Mouse (Mus musculus) thymus, adult 2 months (tissue): Measurements from ENCODE around the gene March4. TPM values are rescaled to one million over a fixed set of nuclear protein-coding genes. Genes with fewer than 3 reads are reported as not detected.

Experiments used
- DNase-seq: peaks from one replicate; pipeline ENCODE4 v3.0.0; 2021
- H3K27ac ChIP-seq: fragments of 200-500 bp; 2 replicates; pipeline ENCODE4 v1.5.1; 2012; ENCODE audit warnings: low read length, control low read depth; ENCODE audit not compliant: control insufficient read depth, insufficient read depth
- H3K27me3 ChIP-seq: fragments of 200-500 bp; 2 replicates; pipeline ENCODE4 v1.6.1; 2012; ENCODE audit warnings: mild to moderate bottlenecking, low read length, moderate library complexity, mixed read lengths; ENCODE audit not compliant: control insufficient read depth, insufficient read depth
- H3K36me3 ChIP-seq: fragments of 200-500 bp; 2 replicates; pipeline ENCODE4 v1.6.1; 2012; ENCODE audit warnings: mild to moderate bottlenecking, low read length, moderate library complexity; ENCODE audit not compliant: control insufficient read depth, insufficient read depth
- H3K4me1 ChIP-seq: fragments of 200-500 bp; replicated peaks from 2 replicates; pipeline ENCODE4 v1.6.1; 2012; ENCODE audit warnings: low read length; ENCODE audit not compliant: control insufficient read depth, insufficient read depth
- H3K4me3 ChIP-seq: fragments of 200-500 bp; 2 replicates; pipeline ENCODE4 v1.5.1; 2012; ENCODE audit warnings: mild to moderate bottlenecking, low read length, control low read depth, moderate library complexity; ENCODE audit not compliant: control insufficient read depth, insufficient read depth
- CTCF ChIP-seq: fragments of 200-500 bp; IDR thresholded peaks from 2 replicates; pipeline ENCODE4 v1.5.1; 2012; ENCODE audit warnings: mild to moderate bottlenecking, control low read depth, low read length, moderate library complexity, borderline replicate concordance; ENCODE audit not compliant: control insufficient read depth, poor library complexity, insufficient read depth; ENCODE audit errors: extremely low read depth
- POLR2A ChIP-seq: fragments of 200-500 bp; IDR thresholded peaks from 2 replicates; pipeline ENCODE4 v1.6.1; 2012; ENCODE audit warnings: mild to moderate bottlenecking, low read length, control low read depth, moderate library complexity; ENCODE audit not compliant: control insufficient read depth, poor library complexity, insufficient read depth; ENCODE audit errors: extremely low read depth
- WGBS: fragments of 180-500 bp; shearing (Covaris S2); methylation state at CpG from one replicate; pipeline ENCODE4 v1.1.7; 2018; 5-methylcytosine and 5-hydroxymethylcytosine counted together
- polyA plus RNA-seq: library from polyadenylated mRNA; depleted of rRNA; stranded (reverse); fragments of >200 nt; gene quantifications from 2 replicates; pipeline ENCODE4 v1.2.3, GENCODE M21; 2012

The March4 gene
- polyA plus RNA-seq, 1 experiment, result not detected

DNA sequence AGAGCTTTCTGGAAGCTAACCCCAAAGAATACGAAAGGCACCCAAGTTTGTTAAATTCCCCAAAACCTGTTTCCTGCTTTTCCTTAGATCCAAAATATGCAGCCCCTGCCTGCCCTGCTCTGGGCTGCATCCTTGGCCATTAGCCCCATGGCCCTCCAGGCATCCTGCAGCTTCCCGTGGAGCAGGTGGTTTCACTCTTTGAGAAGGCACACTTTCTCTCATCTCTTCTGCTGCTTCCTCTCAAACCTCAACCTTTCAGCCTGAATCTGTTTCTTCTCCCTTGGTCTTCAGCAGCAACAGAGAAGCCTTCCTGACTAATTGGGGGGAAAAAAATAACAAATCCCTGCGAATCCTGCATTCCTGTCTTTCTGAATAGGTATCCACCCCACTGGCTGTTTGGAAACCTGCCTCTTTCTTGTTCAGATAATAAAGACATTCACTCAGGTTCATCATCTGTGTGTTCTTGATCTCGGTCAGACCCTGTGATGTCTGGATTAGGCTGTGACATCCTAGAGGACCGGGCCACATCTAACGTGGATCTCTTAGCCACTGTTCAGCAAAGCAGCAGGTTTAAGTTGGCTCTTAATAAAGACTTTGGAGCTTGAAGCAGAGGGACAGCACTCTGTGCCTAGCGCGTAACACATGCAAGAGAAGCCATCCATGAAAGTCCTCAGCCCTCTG, 6.1 kb downstream of the March4 start:
- DNase-seq, result no peak
- H3K4me3 ChIP-seq, result no peak overlapping the region
- H3K4me1 ChIP-seq, result no peaks in the 10 kb centered on the region
- H3K27ac ChIP-seq, result no peak overlapping the region
- H3K27me3 ChIP-seq, result no peaks in the 10 kb centered on the region
- H3K36me3 ChIP-seq, result no peaks in the 10 kb centered on the region
- TF ChIP-seq CTCF (no peak), POLR2A (no peak)
- 88% methylated on average over 8 of the region's 8 CpGs for WGBS

DNA sequence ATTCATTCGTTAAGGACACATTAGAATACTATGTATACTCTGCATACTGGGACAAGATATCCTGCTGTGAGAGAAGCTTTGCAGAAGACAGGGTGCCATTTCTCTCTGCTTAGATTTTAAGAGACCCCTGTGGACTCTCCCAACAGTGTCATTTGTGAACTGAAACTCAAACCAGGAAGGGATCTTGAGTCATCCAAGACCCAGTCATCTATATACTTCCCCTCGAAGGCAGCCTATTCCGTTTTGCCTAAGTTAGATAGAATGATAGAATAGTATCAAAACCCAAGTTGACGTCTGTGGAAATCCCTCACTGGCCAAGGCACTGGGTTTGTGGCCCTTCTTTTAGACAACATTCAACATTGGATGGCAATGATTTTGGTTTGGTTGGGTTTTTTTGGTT, 7.5 kb downstream of the March4 start:
- TF ChIP-seq POLR2A (no peak), CTCF (no peak)
- no peak for DNase-seq
- no peaks in the 10 kb centered on the region for H3K4me1 ChIP-seq
- 87% methylated on average over 4 of the region's 4 CpGs for WGBS
- no peak overlapping the region for H3K4me3 ChIP-seq
- no peak overlapping the region for H3K27ac ChIP-seq
- no peaks in the 10 kb centered on the region for H3K36me3 ChIP-seq
- H3K27me3 ChIP-seq, result no peaks in the 10 kb centered on the region

GRCm38 (mm10) chr1:72523601-72524000, 13.1 kb downstream of the March4 start:
- H3K4me3 ChIP-seq, result no peak overlapping the region
- 89% methylated on average over 6 of the region's 6 CpGs for WGBS
- H3K4me1 ChIP-seq, result no peaks in the 10 kb centered on the region
- H3K27me3 ChIP-seq, result no peaks in the 10 kb centered on the region
- no peak for TF ChIP-seq POLR2A
- no peak for TF ChIP-seq CTCF
- DNase-seq, result no peak
- no peak overlapping the region for H3K27ac ChIP-seq
- no peaks in the 10 kb centered on the region for H3K36me3 ChIP-seq

DNA sequence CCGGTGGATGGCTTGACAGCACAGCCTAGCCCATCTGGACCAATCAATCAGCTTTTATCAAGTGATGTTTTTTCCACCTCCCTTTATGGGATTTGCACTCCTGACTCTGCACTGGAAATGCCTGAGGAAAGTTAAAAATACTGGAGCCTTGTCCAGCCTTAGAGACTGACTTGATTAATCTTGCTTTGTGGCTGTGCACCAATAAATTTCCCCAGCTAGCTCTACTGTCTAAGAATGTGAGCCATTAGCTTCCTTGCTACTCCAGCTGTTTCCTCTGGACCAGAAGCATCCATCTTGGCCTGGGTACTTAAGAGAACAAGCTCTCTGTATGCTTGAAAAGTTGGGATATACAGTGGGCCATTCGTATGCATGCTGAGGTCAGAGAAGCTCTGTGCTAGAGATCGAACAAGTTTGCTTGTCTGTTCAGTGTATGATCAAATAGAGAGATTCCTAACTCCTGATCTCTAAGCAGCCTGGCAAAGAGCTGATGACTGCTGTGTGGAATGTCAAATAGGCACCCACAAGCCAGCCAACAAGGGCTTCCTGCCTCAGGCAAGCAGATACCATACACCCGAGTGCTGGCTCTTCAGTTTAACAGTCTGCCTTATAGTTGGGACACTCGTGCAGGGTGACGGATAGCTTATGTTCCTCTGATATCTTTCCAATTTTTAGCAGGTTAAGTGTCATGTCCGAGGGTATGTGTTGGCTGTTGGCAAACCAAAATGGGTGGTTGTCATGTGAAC, 25.8 kb downstream of the March4 start:
- no peak overlapping the region for H3K27ac ChIP-seq
- no peaks in the 10 kb centered on the region for H3K4me1 ChIP-seq
- TF ChIP-seq CTCF (no peak), POLR2A (no peak)
- no peak for DNase-seq
- no peak overlapping the region for H3K4me3 ChIP-seq
- 83% methylated on average over 7 of the region's 7 CpGs for WGBS
- H3K36me3 ChIP-seq, result no peaks in the 10 kb centered on the region
- no peaks in the 10 kb centered on the region for H3K27me3 ChIP-seq

DNA sequence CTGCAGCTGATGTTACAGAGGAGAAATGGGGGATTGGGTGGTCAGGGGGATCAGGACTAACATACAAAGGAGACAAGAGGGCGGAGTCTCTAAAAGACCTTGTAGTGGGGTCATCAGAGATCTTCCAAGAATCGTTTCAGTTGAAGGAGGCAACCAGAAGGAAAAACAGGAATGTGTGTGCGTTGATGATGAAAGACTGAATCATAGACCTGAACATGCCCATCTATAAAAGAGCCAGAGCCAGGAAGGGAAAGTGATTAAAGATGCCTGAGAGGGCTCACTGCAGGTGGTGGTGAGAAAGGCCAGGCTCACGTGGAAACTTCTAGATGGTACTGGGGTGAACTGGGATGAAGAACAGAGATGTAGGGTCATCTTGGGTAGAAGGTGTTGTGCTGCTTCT, 27.2 kb downstream of the March4 start:
- Histone ChIP-seq H3K4me1 (no peaks in the 10 kb centered on the region), H3K36me3 (no peaks in the 10 kb centered on the region), H3K27me3 (no peaks in the 10 kb centered on the region), H3K27ac (no peak overlapping the region), H3K4me3 (no peak overlapping the region)
- no peak for TF ChIP-seq CTCF
- TF ChIP-seq POLR2A, result no peak
- no peak for DNase-seq
- 92% methylated on average over 4 of the region's 4 CpGs for WGBS

GRCm38 (mm10) chr1:72507670-72508069, 29.1 kb downstream of the March4 start:
- no peaks in the 10 kb centered on the region for H3K4me1 ChIP-seq
- TF ChIP-seq POLR2A (no peak), CTCF (no peak)
- 85% methylated on average over 2 of the region's 2 CpGs for WGBS
- no peaks in the 10 kb centered on the region for H3K36me3 ChIP-seq
- H3K27ac ChIP-seq, result no peak overlapping the region
- H3K27me3 ChIP-seq, result no peaks in the 10 kb centered on the region
- no peak for DNase-seq
- H3K4me3 ChIP-seq, result no peak overlapping the region

GRCm38 (mm10) chr1:72506202-72506601, 30.5 kb downstream of the March4 start:
- DNase-seq, result no peak
- H3K27me3 ChIP-seq, result no peaks in the 10 kb centered on the region
- H3K4me3 ChIP-seq, result no peak overlapping the region
- TF ChIP-seq CTCF (no peak), POLR2A (no peak)
- WGBS, result 82% methylated on average over 10 of the region's 10 CpGs
- no peak overlapping the region for H3K27ac ChIP-seq
- H3K36me3 ChIP-seq, result no peaks in the 10 kb centered on the region
- no peaks in the 10 kb centered on the region for H3K4me1 ChIP-seq

DNA sequence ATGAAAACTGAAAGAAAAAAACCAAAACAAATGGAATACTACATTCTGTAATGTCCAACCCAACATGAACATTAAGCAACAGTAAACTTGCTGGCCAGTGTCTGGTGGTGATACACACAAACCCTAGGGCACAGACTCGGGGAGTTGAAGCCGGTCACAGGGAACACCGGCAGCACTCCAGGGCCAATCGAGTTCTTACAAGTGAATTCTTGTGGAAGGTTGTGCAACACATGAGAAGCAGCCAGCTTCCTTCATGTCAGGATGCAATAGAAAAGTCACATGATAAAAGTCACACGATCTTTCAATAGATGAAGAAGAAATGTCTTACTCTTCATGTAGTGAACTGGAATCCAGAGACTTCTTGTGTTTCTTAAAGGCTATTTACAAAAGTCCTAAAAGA, 39.1 kb downstream of the March4 start:
- no peak overlapping the region for H3K27ac ChIP-seq

More for the DNA sequence above, 39.1 kb downstream of the March4 start:
- DNase-seq, result no peak
- Histone ChIP-seq H3K36me3 (no peaks in the 10 kb centered on the region), H3K27me3 (no peaks in the 10 kb centered on the region), H3K4me1 (no peaks in the 10 kb centered on the region), H3K4me3 (no peak overlapping the region)
- 92% methylated on average over 5 of the region's 5 CpGs for whole genome bisulfite sequencing
- no peak for TF ChIP-seq CTCF
- TF ChIP-seq POLR2A, result no peak
